Mouse (Mus musculus): Measurements from ENCODE around the gene Chpt1.

GRCm38 (mm10) chr10:88524016-88524415 is 20.1 kb upstream of the Chpt1 start:
- no peak for TF ChIP-seq CTCF (IDR thresholded peaks at IDR 0.05; ENCODE audit: insufficient read depth, low read depth, low read length)
- no peak for TF ChIP-seq POLR2A (IDR thresholded peaks at IDR 0.05; ENCODE audit: insufficient read depth, low read depth, low read length)

Data from olfactory bulb, adult 2 months (tissue).